Mouse (Mus musculus) myocyte (in vitro differentiated cells): ENCODE results near the gene Rab4a. TPM values are rescaled to one million over a fixed set of nuclear protein-coding genes. Genes with fewer than 3 reads are reported as not detected.

Source experiments
- H3K27me3 ChIP-seq: one replicate; pipeline ENCODE4 v1.6.1; 2011; ENCODE audit not compliant: control insufficient read depth, insufficient read depth, insufficient read length
- H3K36me3 ChIP-seq: one replicate; pipeline ENCODE4 v1.6.1; 2011; ENCODE audit not compliant: control insufficient read depth, insufficient read depth
- H3K4me2 ChIP-seq: one replicate; pipeline ENCODE4 v1.6.1; 2011; ENCODE audit warnings: low read depth, control low read depth
- H3K4me3 ChIP-seq: one replicate; pipeline ENCODE4 v1.5.1; 2011; ENCODE audit warnings: mild to moderate bottlenecking, control low read depth, moderate library complexity
- H3K79me2 ChIP-seq: one replicate; pipeline ENCODE4 v1.6.1; 2011; ENCODE audit not compliant: control insufficient read depth, insufficient read depth
- H3ac ChIP-seq: one replicate; pipeline ENCODE4 v1.6.1; 2011; ENCODE audit not compliant: control insufficient read depth, insufficient read length
- CEBPB ChIP-seq: IDR thresholded peaks from 2 replicates; pipeline ENCODE4 v1.6.1; 2011; ENCODE audit warnings: mild to moderate bottlenecking, moderate library complexity; ENCODE audit not compliant: poor library complexity, insufficient read depth, severe bottlenecking
- E2F4 ChIP-seq: IDR thresholded peaks from one replicate; pipeline ENCODE4 v1.6.1; 2011; ENCODE audit warnings: mild to moderate bottlenecking, control low read depth, moderate library complexity; ENCODE audit not compliant: insufficient read depth
- MAX ChIP-seq: IDR thresholded peaks from one replicate; pipeline ENCODE4 v1.6.1; 2011; ENCODE audit warnings: low read depth, mild to moderate bottlenecking, control low read depth
- MYOD1 ChIP-seq, 3 experiments: IDR thresholded peaks; one replicate each; pipeline ENCODE4 v1.6.1; 2011; ENCODE audit warnings: control low read depth in 2 of 3, low read depth in 2 of 3, mild to moderate bottlenecking in 2 of 3, moderate library complexity in 1 of 3; ENCODE audit not compliant: insufficient read length in 2 of 3, control insufficient read depth in 1 of 3
- MYOG ChIP-seq, 3 experiments: IDR thresholded peaks; one replicate each; pipeline ENCODE4 v1.6.1; 2011; ENCODE audit warnings: control low read depth in 2 of 3, low read depth in 2 of 3, mild to moderate bottlenecking in 2 of 3; ENCODE audit not compliant: insufficient read length in 2 of 3, control insufficient read depth in 1 of 3, insufficient read depth in 1 of 3
- POLR2A ChIP-seq: IDR thresholded peaks from one replicate; pipeline ENCODE4 v1.6.1; 2011; ENCODE audit warnings: low read depth, mild to moderate bottlenecking, control low read depth, moderate library complexity; ENCODE audit not compliant: insufficient read length
- POLR2AphosphoS2 ChIP-seq: IDR thresholded peaks from one replicate; pipeline ENCODE4 v1.6.1; 2011; ENCODE audit warnings: low read depth, control low read depth; ENCODE audit not compliant: insufficient read length
- REST ChIP-seq: IDR thresholded peaks from one replicate; pipeline ENCODE4 v1.6.1; 2011; ENCODE audit warnings: mild to moderate bottlenecking, control low read depth, moderate library complexity; ENCODE audit not compliant: insufficient read depth, insufficient read length
- SRF ChIP-seq: IDR thresholded peaks from one replicate; pipeline ENCODE4 v1.6.1; 2011; ENCODE audit warnings: low read depth; ENCODE audit not compliant: control insufficient read depth, insufficient read length
- TCF12 ChIP-seq: IDR thresholded peaks from one replicate; pipeline ENCODE4 v1.6.1; 2011; ENCODE audit warnings: mild to moderate bottlenecking, control low read depth; ENCODE audit not compliant: poor library complexity, insufficient read depth, severe bottlenecking
- TCF3 ChIP-seq: IDR thresholded peaks from one replicate; pipeline ENCODE4 v1.6.1; 2011; ENCODE audit warnings: low read depth, control low read depth; ENCODE audit not compliant: insufficient read length
- USF1 ChIP-seq: IDR thresholded peaks from one replicate; pipeline ENCODE4 v1.6.1; 2011; ENCODE audit warnings: low read depth, mild to moderate bottlenecking, control low read depth, moderate library complexity
- polyA plus RNA-seq: library from polyadenylated mRNA; unstranded; fragments of >200 nt; fragmentation: generic; extraction: Trizol; gene quantifications from one replicate; pipeline ENCODE4 v1.2.1, GENCODE M21; 2012; ENCODE audit warnings: missing spikeins

Rab4a gene
- polyA plus RNA-seq, 1 experiment = 24.0 TPM

GRCm38 (mm10) chr8:123793900-123794299 lies 11.9 kb upstream of the Rab4a start:
- H3K4me2 ChIP-seq = no peak overlapping the region
- H3K79me2 ChIP-seq = no peaks in the 10 kb centered on the region
- no peak for TF ChIP-seq SRF
- no peak for TF ChIP-seq TCF12
- no peak for TF ChIP-seq MYOD1 (IDR thresholded peaks at IDR 0.05; ENCODE audit: control insufficient read depth in 1 of 3, insufficient read length in 2 of 3, low read depth in 2 of 3)
- no peak for TF ChIP-seq MYOG (IDR thresholded peaks at IDR 0.05; ENCODE audit: control insufficient read depth in 1 of 3, insufficient read depth in 1 of 3, insufficient read length in 2 of 3, low read depth in 2 of 3)
- TF ChIP-seq POLR2AphosphoS2 = no peak
- no peak for TF ChIP-seq CEBPB
- no peak for TF ChIP-seq TCF3
- no peak for TF ChIP-seq POLR2A
- no peak for TF ChIP-seq REST
- no peak for TF ChIP-seq E2F4
- no peak for TF ChIP-seq MAX
- no peak for TF ChIP-seq USF1
- no peak overlapping the region for H3ac ChIP-seq
- no peak overlapping the region for H3K4me3 ChIP-seq
- H3K36me3 ChIP-seq = no peaks in the 10 kb centered on the region
- H3K27me3 ChIP-seq = no peaks in the 10 kb centered on the region

DNA sequence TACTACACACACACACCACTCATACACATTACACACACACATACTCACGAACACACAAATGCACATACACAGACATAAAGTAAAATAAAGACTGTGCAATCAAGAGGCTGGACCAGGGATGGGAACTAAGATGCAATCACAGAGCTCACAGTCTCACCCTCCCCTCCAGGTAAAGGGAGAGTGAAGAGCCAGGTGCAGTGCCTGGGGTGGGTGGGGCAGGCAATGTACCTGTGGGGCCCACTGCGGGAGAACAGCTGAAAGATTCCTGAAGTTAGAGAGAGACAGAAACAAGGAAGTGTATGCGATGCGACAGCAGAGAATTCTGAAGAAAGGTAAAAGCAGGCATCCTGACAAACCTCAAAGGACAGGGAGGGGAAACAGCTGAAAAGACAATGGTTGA lies 11.0 kb upstream of the Rab4a start:
- Histone ChIP-seq H3K4me3 (no peak overlapping the region), H3K4me2 (no peak overlapping the region)

GRCm38 (mm10) chr8:123796758-123797157 lies 9.0 kb upstream of the Rab4a start:
- Histone ChIP-seq H3K4me2 (no peak overlapping the region), H3K27me3 (no peaks in the 10 kb centered on the region), H3K4me3 (no peak overlapping the region), H3K79me2 (no peaks in the 10 kb centered on the region), H3K36me3 (no peaks in the 10 kb centered on the region), H3ac (no peak overlapping the region)
- TF ChIP-seq E2F4 (no peak), USF1 (no peak), MYOD1 (IDR thresholded peaks at IDR 0.05; ENCODE audit: control insufficient read depth in 1 of 3, insufficient read length in 2 of 3, low read depth in 2 of 3) (no peak), POLR2AphosphoS2 (no peak), CEBPB (no peak), TCF12 (no peak), MYOG (IDR thresholded peaks at IDR 0.05; ENCODE audit: control insufficient read depth in 1 of 3, insufficient read depth in 1 of 3, insufficient read length in 2 of 3, low read depth in 2 of 3) (no peak)

More for the DNA sequence above, 11.0 kb upstream of the Rab4a start:
- Histone ChIP-seq H3K36me3 (no peaks in the 10 kb centered on the region), H3ac (no peak overlapping the region), H3K79me2 (no peaks in the 10 kb centered on the region), H3K27me3 (no peaks in the 10 kb centered on the region)
- no peak for TF ChIP-seq TCF3
- TF ChIP-seq MYOD1 (IDR thresholded peaks at IDR 0.05; ENCODE audit: control insufficient read depth in 1 of 3, insufficient read length in 2 of 3, low read depth in 2 of 3) = no peak
- TF ChIP-seq SRF = no peak
- TF ChIP-seq POLR2A = no peak
- TF ChIP-seq MYOG (IDR thresholded peaks at IDR 0.05; ENCODE audit: control insufficient read depth in 1 of 3, insufficient read depth in 1 of 3, insufficient read length in 2 of 3, low read depth in 2 of 3) = no peak
- no peak for TF ChIP-seq CEBPB
- no peak for TF ChIP-seq TCF12
- TF ChIP-seq E2F4 = no peak

GRCm38 (mm10) chr8:123797928-123798327 lies 7.9 kb upstream of the Rab4a start:
- H3K4me3 ChIP-seq = no peak overlapping the region
- TF ChIP-seq REST = no peak
- TF ChIP-seq TCF3 = no peak
- TF ChIP-seq MYOG (IDR thresholded peaks at IDR 0.05; ENCODE audit: control insufficient read depth in 1 of 3, insufficient read depth in 1 of 3, insufficient read length in 2 of 3, low read depth in 2 of 3) = no peak
- TF ChIP-seq MYOD1 (IDR thresholded peaks at IDR 0.05; ENCODE audit: control insufficient read depth in 1 of 3, insufficient read length in 2 of 3, low read depth in 2 of 3) = no peak
- no peak for TF ChIP-seq USF1
- TF ChIP-seq TCF12 = no peak

GRCm38 (mm10) chr8:123799434-123799833 lies 6.4 kb upstream of the Rab4a start:
- H3K4me3 ChIP-seq = no peak overlapping the region
- TF ChIP-seq POLR2A (no peak), E2F4 (no peak), MYOD1 (IDR thresholded peaks at IDR 0.05; ENCODE audit: control insufficient read depth in 1 of 3, insufficient read length in 2 of 3, low read depth in 2 of 3) (no peak), USF1 (no peak)

More at GRCm38 (mm10) chr8:123797928-123798327, 7.9 kb upstream of the Rab4a start:
- no peaks in the 10 kb centered on the region for H3K79me2 ChIP-seq
- H3ac ChIP-seq = no peak overlapping the region
- H3K27me3 ChIP-seq = no peaks in the 10 kb centered on the region
- H3K4me2 ChIP-seq = no peak overlapping the region
- no peaks in the 10 kb centered on the region for H3K36me3 ChIP-seq

More at GRCm38 (mm10) chr8:123799434-123799833, 6.4 kb upstream of the Rab4a start:
- Histone ChIP-seq H3K27me3 (no peaks in the 10 kb centered on the region), H3ac (no peak overlapping the region), H3K36me3 (no peaks in the 10 kb centered on the region), H3K4me2 (no peak overlapping the region), H3K79me2 (no peaks in the 10 kb centered on the region)
